Mouse (Mus musculus): Measurements from ENCODE around the gene Noxa1.
A peak's percentile ranks its signal among the peaks of the same experiment; 100 is the strongest.

Gene Noxa1

GRCm38 (mm10) chr2:25095109-25095850, at the start of gene Noxa1:
TSS of gene Noxa1 (minus strand) at chr2:25095149.
- DNase-seq (ENCODE audit: low spot score): no peak

DNA sequence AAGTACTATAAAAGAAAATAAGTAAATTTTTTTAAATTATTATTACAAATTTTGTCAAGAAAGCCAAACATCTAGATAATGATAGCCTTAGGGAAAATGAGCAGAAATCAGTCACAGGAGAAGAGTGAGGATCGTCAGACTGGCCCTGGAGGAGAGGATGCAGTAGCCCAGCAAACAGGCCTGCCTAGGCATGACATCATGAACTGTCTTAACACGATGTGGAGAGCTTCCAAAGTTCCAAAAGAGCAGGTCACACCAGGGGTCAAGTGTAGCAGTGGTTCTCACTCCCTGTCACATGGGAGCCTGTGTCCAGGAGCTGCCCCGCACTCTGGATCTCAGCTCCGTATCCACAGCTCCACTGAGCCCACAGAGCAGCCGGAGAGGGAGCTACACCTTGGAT, 47.0 kb upstream of the Noxa1 start:
- DNase-seq (ENCODE audit: low spot score): no peak

- no peak for DNase-seq (ENCODE audit: low spot score)
Observed at GRCm38 (mm10) chr2:25141185-25141584, 46.2 kb upstream of the Noxa1 start.

DNA sequence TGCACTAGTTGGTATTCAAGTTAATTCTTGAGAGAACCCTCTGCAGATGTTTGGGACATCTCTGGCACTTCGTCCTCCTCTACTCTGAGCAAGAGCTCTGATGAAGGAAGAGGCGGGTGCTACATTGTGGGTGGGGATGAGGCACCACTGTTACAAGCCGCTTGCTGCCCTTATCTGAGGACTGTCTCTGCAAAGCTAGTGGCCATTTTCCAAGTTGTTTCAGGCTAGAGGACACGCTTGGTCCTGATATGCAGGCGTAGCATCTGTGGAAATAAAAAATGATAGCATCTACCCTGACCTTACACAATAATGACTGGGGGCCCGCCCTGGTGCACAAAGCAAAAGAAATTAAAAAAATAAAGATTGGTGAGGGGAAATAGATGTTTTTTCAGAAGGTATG, 42.9 kb upstream of the Noxa1 start:
- DNase-seq (ENCODE audit: low spot score): no peak

DNA sequence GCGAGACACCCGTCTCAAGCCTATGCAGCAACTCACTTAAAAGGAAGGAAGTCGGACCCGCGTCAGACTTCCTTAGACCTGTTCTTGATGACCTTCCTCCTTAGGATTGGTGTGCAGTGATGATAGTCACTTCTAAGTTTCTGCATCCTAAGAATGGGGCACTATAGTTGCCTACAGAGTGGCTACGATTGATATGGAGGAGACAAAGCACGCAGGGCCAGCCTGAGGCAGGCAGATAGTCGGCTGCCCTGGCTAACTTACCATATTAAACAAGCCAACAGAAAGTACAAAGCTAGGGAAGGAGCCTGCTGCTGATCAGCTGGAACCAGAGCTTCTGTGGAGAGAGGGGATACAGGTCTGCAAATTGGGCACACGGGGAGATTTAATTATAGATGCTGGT, 36.7 kb upstream of the Noxa1 start:
- DNase-seq (ENCODE audit: low spot score): no peak

DNA sequence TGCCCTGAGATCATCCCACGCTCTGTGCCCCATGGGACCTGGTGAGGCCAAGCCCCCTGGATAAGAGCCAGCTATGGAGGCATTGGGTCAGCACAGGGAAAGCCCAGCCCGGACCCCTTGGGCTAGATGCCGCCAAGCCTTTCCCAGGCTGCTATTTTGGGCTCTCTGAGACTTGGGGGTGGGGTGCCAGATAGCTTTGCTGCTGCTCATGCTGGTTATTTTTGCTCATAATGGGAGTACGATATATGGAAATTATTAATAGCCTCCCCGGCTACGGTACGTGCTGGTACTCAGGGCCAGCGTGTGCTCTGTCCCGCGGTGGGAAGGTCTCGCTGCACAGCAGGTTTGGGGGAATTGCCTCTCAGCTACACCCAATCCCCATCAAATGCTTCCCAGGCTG, 33.1 kb upstream of the Noxa1 start:
- DNase-seq (ENCODE audit: low spot score): no peak

DNA sequence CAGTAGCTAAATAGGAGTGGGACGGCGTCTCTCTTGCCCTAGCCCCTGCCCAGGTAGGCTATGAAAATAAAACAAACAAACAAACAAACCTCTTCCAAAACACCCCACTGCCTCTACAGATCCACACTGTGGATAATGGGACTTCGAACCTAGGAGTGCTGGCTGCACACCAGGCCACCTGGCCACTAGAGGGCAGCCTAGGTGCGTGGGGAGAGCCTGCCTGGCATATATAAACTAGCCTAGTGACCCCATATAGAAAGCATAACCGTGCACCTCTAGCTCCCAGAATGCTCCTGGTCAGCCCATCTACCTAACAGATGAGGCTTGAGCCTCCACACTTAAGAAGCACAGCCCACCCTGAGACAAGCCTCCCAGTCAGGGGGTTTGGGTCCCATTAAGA, 32.3 kb upstream of the Noxa1 start:
- DNase-seq (ENCODE audit: low spot score): no peak

DNA sequence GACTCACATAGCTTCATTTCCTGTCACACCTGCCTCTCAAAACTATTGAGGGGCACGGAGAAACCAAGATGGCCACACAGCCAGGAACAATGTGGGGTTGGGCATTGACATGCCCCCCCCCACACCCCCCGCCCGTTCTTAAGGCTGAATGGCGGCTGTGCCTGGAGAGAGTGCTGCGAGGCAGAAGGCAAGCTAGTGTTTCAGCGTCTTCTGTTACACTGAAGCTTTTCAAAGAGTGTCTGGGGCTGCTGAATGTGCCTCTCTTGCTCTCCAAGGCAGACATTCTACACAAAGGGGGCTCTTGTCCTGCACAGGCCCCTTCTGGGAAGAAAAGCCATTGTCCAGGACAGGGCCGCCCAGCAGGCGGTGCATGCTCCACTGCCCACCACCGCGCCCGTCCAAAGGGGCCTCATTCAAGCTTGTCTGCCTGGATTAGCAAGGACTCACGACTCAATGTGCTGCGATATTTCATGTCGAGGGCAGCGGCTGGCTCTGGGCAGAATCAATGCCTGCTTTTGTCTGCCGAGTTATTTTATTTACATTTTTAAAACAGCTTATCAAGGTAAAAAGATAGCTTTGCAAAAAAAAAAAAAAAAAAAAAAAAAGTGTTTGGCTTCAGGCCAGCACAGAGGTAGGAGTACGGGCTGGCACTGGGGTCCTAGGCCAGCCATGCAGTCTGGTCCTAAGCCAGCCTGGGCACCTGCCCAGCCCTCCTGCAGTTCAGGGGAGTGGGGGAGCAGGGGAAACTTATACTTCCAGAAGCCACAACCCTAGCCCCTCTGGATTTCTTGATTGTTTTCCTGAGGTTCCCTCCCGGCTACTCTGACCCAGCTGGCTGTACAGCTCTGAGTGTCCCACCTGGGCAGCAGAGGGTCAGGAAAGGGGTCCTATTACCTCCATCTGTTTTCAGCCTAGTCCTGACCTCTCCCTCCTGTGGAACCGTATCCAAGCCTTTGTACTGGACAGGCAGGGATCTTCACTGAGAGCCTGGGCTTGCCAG, 31.4 kb upstream of the Noxa1 start:
- DNase-seq (ENCODE audit: low spot score): peak; percentile 30

DNA sequence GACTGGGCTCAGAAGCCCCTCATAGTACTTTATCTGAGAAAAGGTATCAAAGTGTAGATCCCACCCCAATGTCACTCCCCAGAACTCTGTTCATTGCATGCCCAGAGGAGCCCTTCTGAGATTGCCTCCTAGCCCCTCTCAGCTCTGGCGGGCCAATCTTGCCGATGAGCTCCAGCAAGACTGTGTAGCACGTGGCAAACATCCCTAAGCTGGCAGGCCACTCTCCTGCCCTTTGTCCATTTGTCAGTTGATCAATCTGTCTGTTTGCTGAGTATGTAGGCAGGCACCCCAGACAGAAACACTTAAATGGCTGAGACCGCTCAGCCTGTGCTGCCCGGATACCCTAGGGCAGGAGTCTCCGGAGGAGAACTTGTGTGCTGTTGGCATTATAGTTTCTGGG, 30.2 kb upstream of the Noxa1 start:
- DNase-seq (ENCODE audit: low spot score): no peak

DNA sequence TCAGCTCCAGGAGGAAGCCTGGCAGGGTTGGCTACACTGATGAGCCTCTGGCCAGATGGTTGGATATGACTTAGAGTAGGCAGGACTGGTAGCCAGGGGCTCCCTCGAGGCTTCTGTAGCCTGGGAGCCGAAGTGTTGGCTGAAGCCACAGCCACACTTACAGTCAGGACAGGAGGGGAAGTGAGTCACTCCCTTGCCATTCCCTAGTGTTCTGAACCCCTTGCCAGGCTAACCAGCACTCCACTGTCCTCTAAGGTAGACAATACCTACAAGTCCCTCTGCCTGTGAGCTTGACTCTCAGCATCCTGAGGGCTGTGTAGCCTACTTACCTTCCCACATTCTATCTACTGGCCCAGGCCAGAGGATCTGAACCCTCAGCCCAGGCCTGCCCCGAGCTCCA, 29.5 kb upstream of the Noxa1 start:
- DNase-seq (ENCODE audit: low spot score): no peak

DNA sequence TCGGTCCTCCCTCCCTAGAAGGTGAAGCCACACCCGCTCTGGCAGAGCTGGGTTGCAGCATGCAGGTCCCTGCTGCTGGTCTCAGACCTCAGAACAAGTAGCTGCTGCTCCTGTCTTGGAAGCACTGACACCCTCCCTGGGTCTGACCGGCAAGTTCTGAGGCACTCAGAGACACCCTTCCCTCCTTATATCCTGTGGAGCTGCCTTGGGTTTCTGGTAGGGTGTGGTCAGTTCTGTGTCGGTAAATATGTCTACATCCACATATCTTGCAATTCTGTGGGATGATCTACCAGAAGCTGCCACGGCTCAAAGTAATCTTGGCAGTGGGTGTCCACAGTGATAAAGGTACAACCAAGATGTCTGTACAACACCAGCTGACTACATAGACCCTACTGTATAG, 28.6 kb upstream of the Noxa1 start:
- DNase-seq (ENCODE audit: low spot score): no peak

GRCm38 (mm10) chr2:25122666-25123065, 27.7 kb upstream of the Noxa1 start:
- no peak for DNase-seq (ENCODE audit: low spot score)

- DNase-seq (ENCODE audit: low spot score): no peak
Observed at GRCm38 (mm10) chr2:25120963-25121362, 26.0 kb upstream of the Noxa1 start.

DNA sequence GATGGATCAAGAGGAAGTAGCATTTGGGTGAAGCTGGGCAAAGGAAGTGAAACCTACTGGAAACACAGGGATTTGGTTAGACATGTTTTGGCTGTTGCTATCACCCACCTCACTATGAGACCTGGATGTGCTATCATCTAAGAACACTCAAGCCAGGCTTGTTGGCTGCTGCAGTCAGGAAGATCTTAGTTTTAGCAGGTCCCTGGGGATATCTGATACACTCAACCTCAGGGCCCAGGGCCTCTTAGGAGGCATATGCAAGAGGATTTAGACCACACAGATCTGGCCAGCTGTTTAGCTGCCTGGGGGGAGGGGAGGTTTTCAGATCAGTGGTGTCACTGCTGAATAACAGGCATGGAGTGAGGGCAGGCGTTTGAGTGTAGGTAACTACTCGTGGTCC, 20.5 kb upstream of the Noxa1 start:
- DNase-seq (ENCODE audit: low spot score): no peak

DNA sequence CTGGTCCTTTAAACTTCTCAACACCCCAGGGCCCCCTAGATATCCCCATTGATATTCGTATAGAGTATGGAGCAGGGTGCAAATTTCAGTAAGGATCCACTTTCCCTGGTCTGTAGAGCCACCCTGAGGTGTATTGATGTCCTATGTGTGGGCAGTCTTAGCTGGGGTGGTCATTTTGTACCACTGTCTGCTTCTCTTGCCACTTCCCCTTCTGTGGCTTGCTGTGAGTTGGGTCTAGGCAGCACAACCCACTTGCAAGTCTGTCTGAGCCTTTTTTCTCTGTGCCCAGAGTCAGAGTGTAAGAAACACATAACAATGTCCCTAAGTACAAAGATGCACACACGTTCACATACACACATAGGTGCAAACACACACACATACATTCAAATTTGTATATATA, 19.4 kb upstream of the Noxa1 start:
- no peak for DNase-seq (ENCODE audit: low spot score)

GRCm38 (mm10) chr2:25111184-25111791, 16.3 kb upstream of the Noxa1 start:
- no peak for DNase-seq (ENCODE audit: low spot score)

- no peak for DNase-seq (ENCODE audit: low spot score)
Observed at GRCm38 (mm10) chr2:25110505-25111183, 15.7 kb upstream of the Noxa1 start.

DNA sequence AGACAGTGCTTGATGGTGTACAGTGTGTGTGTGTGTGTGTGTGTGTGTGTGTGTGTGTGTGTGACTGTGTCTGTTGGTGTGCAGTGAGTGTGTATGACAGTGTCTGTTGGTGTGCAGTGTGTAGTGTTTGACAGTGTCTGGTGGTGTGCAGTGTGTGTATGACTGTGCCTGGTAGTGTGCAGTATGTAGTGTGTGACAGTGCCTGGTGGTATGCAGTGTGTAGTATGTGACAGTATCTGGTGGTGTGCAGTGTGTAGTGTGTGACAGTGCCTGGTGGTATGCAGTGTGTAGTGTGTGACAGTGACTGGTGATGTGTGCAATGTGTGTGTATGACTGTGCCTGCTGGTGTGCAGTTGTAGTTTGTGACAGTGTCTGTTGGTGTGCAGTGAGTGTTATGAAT, 14.5 kb upstream of the Noxa1 start:
- no peak for DNase-seq (ENCODE audit: low spot score)

- DNase-seq (ENCODE audit: low spot score): no peak
Observed at GRCm38 (mm10) chr2:25106045-25106444, 11.1 kb upstream of the Noxa1 start.

GRCm38 (mm10) chr2:25104122-25104521, 9.2 kb upstream of the Noxa1 start:
- no peak for DNase-seq (ENCODE audit: low spot score)

DNA sequence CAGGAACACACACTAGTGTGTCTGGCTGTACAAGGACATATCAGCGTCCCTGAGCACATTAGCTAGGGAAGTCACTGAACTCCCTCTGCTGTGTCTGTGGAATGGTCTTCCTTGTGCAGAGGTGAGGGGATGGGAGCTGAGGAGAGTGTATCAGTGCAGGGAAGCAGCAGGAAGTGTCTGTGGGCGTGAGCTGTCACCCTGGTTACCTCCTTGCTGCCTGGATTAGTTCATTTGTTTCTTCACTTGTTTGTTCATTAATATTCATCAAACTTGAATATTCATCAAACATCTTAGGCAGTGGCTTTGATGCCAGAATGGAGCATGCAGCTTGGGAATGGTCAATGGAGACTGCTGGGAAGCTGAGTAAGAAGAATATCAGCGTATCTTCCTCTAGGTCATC, 4.8 kb upstream of the Noxa1 start:
- DNase-seq (ENCODE audit: low spot score): no peak

DNA sequence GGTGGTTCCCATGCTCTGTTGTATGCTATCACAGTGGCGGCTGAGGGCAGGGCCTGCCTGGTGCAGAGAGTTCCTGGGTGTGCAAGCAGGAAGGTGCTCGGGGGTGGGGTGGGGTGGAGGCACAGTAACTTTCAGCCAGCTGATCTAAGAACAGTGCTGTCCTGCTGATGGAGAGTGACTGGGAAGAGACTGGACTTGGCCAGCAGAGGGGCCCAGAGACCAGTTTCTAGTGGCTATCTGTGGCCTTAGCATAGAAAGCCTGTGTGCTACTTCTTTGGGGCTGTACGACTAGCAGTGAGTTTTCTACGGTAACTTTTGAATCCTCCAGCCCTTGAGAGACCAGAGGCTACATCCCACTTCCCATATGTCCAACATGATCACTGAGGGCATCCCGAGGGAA, 4.0 kb upstream of the Noxa1 start:
- DNase-seq (ENCODE audit: low spot score): peak; percentile 55
